Mouse (Mus musculus) heart, postnatal 0 days (tissue): ENCODE measurements around the gene Nlrc3. TPM values are rescaled to one million over a fixed set of nuclear protein-coding genes. Genes with fewer than 3 reads are reported as not detected.
"Not testable (repeated sequence)": the region's sequence is repeated elsewhere in the genome, so short reads cannot be mapped to it uniquely, and the experiment has no call there.

Experiments used
- ATAC-seq: fragments of 200-750 bp; cut with Nextera tagmentation; 2 replicates; pipeline ENCODE4 v1.8.0; 2017; ENCODE audit warnings: low read depth, moderate number of reproducible peaks, moderate library complexity; ENCODE audit not compliant: insufficient read depth
- DNase-seq: peaks from one replicate; pipeline ENCODE4 v3.0.0-alpha.2; 2016; ENCODE audit warnings: low spot score
- H3K27ac ChIP-seq: fragments of 300-500 bp; sonication (generic); 2 replicates; pipeline ENCODE4 v1.5.1; 2014; ENCODE audit warnings: low read depth, mild to moderate bottlenecking
- H3K27me3 ChIP-seq: fragments of 300-500 bp; sonication (generic); 2 replicates; pipeline ENCODE4 v1.6.1; 2014; ENCODE audit warnings: low read length, mixed read lengths; ENCODE audit not compliant: control insufficient read depth, insufficient read depth
- H3K36me3 ChIP-seq: fragments of 300-500 bp; sonication (generic); replicated peaks from 2 replicates; pipeline ENCODE4 v1.6.1; 2014; ENCODE audit warnings: low read length, mixed read lengths; ENCODE audit not compliant: control insufficient read depth, insufficient read depth
- H3K4me1 ChIP-seq: fragments of 300-500 bp; sonication (generic); 2 replicates; pipeline ENCODE4 v1.6.1; 2014; ENCODE audit warnings: antibody characterized with exemption; ENCODE audit not compliant: control insufficient read depth, insufficient read depth
- H3K4me2 ChIP-seq: fragments of 300-500 bp; sonication (generic); 2 replicates; pipeline ENCODE4 v1.6.1; 2014; ENCODE audit warnings: low read depth, mild to moderate bottlenecking, low read length, moderate library complexity
- H3K4me3 ChIP-seq: fragments of 300-500 bp; sonication (generic); 2 replicates; pipeline ENCODE4 v1.5.1; 2014; ENCODE audit warnings: low read depth, low read length
- H3K9ac ChIP-seq: fragments of 300-500 bp; sonication (generic); replicated peaks from 2 replicates; pipeline ENCODE4 v1.6.1; 2014; ENCODE audit warnings: low read depth, low read length, mixed read lengths
- H3K9me3 ChIP-seq: fragments of 300-500 bp; sonication (generic); replicated peaks from 2 replicates; pipeline ENCODE4 v1.6.1; 2016; ENCODE audit warnings: low read length; ENCODE audit not compliant: control insufficient read depth
- CTCF ChIP-seq: IDR thresholded peaks from 2 replicates; pipeline ENCODE4 v1.5.1; 2016; ENCODE audit warnings: antibody characterized with exemption, control low read depth, low read depth
- EP300 ChIP-seq: IDR thresholded peaks from 2 replicates; pipeline ENCODE4 v1.6.1; 2016; ENCODE audit warnings: antibody characterized with exemption, low read depth
- WGBS: fragments of 180-500 bp; shearing (Covaris S2); extraction: QIAGEN DNeasy Blood & Tissue Kit; methylation state at CpG from one replicate; pipeline ENCODE4 v1.1.7; 2014; 5-methylcytosine and 5-hydroxymethylcytosine counted together
- polyA plus RNA-seq: library from polyadenylated mRNA; unstranded; fragments of >200 nt; fragmentation: Nextera tagmentation; extraction: Ambion mirVana; gene quantifications from 2 replicates; pipeline ENCODE4 v1.2.1, GENCODE M21; 2015
- total RNA-seq: library from RNA; depleted of rRNA; stranded (reverse); fragments of >200 nt; gene quantifications from 2 replicates; pipeline ENCODE4 v1.2.3, GENCODE M21; 2014; ENCODE audit warnings: low replicate concordance

The Nlrc3 gene
- total and polyA plus RNA-seq, 2 experiments from 2014 or later, result 0.15 to 1.2 TPM

GRCm38 (mm10) chr16:3976712-3977111, 280 bp upstream of the Nlrc3 start:
- Histone ChIP-seq H3K9ac (no peak overlapping the region), H3K4me2 (peak overlapping the region; percentile 42; the same call in 1 of the 2 replicates), H3K27me3 (no peaks in the 10 kb centered on the region), H3K9me3 (no peaks in the 10 kb centered on the region), H3K4me3 (no peak overlapping the region; the same call in 1 of the 2 replicates), H3K36me3 (peaks cover 31% of the 10 kb centered on the region), H3K4me1 (peaks cover 10% of the 10 kb centered on the region), H3K27ac (no peak overlapping the region)
- ATAC-seq, result peak; percentile 39
- WGBS, result 12% methylated on average over 3 of the region's 3 CpGs
- no peak for DNase-seq
- no peak for TF ChIP-seq CTCF
- no peak for TF ChIP-seq EP300

- 78% methylated on average over 7 of the region's 7 CpGs for WGBS
Measured at GRCm38 (mm10) chr16:3975658-3976057, 774 bp downstream of the Nlrc3 start.

GRCm38 (mm10) chr16:3974456-3974855, 2.0 kb downstream of the Nlrc3 start:
- H3K36me3 ChIP-seq, H3K4me3 ChIP-seq, H3K27ac ChIP-seq, ATAC-seq, H3K27me3 ChIP-seq, H3K9me3 ChIP-seq, H3K4me2 ChIP-seq, H3K9ac ChIP-seq, DNase-seq: not testable (repeated sequence)
- peaks cover 10% of the 10 kb centered on the region for H3K4me1 ChIP-seq
- WGBS, result 93% methylated on average over 19 of the region's 19 CpGs

More at GRCm38 (mm10) chr16:3975658-3976057, 774 bp downstream of the Nlrc3 start:
- Histone ChIP-seq H3K36me3 (peaks cover 20% of the 10 kb centered on the region), H3K9ac (no peak overlapping the region), H3K4me3 (peak overlapping the region; percentile 28; the same call in 1 of the 2 replicates), H3K4me2 (peak overlapping the region; percentile 42), H3K4me1 (peaks cover 10% of the 10 kb centered on the region), H3K27ac (no peak overlapping the region), H3K9me3 (no peaks in the 10 kb centered on the region), H3K27me3 (no peaks in the 10 kb centered on the region)
- ATAC-seq (no peak), DNase-seq (no peak)
- TF ChIP-seq CTCF, result no peak
- TF ChIP-seq EP300, result no peak

GRCm38 (mm10) chr16:3965534-3965933, 10.9 kb downstream of the Nlrc3 start:
- Histone ChIP-seq H3K4me2 (no peak overlapping the region), H3K36me3 (no peaks in the 10 kb centered on the region), H3K4me3 (no peak overlapping the region), H3K4me1 (no peaks in the 10 kb centered on the region), H3K9me3 (no peaks in the 10 kb centered on the region), H3K27me3 (no peaks in the 10 kb centered on the region), H3K27ac (no peak overlapping the region), H3K9ac (no peak overlapping the region)
- ATAC-seq (no peak), DNase-seq (no peak)
- 66% methylated on average over 3 of the region's 3 CpGs for WGBS
- TF ChIP-seq EP300 (no peak), CTCF (no peak)

- 61% methylated on average over 10 of the region's 10 CpGs for WGBS
- Histone ChIP-seq H3K36me3 (no peaks in the 10 kb centered on the region), H3K4me3 (no peak overlapping the region), H3K27ac (no peak overlapping the region), H3K4me1 (no peaks in the 10 kb centered on the region), H3K4me2 (no peak overlapping the region), H3K9ac (no peak overlapping the region), H3K9me3 (no peaks in the 10 kb centered on the region), H3K27me3 (no peaks in the 10 kb centered on the region)
- DNase-seq (no peak), ATAC-seq (no peak)
- no peak for TF ChIP-seq EP300
- TF ChIP-seq CTCF, result no peak
Measured at GRCm38 (mm10) chr16:3964990-3965389, 11.4 kb downstream of the Nlrc3 start.

- TF ChIP-seq EP300 (no peak), CTCF (no peak)
- Histone ChIP-seq H3K36me3 (no peaks in the 10 kb centered on the region), H3K9me3 (no peaks in the 10 kb centered on the region), H3K9ac (no peak overlapping the region), H3K27me3 (no peaks in the 10 kb centered on the region), H3K4me3 (no peak overlapping the region), H3K4me2 (no peak overlapping the region), H3K4me1 (peaks cover 8% of the 10 kb centered on the region; the same call in 1 of the 2 replicates), H3K27ac (no peak overlapping the region)
- 30% methylated on average over 2 of the region's 2 CpGs for WGBS
- DNase-seq (peak; percentile 65), ATAC-seq (peak; percentile 20; the same call in 1 of the 2 replicates)
Measured at GRCm38 (mm10) chr16:3959261-3959660, 17.2 kb downstream of the Nlrc3 start.
